Mouse (Mus musculus) intestine, embryonic 14.5 days (tissue): Measurements from ENCODE around the gene Hoxa7. TPM values are rescaled to one million over a fixed set of nuclear protein-coding genes. Genes with fewer than 3 reads are reported as not detected.
A peak's percentile ranks its signal among the peaks of the same experiment; 100 is the strongest.

Experiments
- ATAC-seq: fragments of 200-750 bp; cut with Nextera tagmentation; replicated peaks from 2 replicates; pipeline ENCODE4 v1.8.0; 2017; ENCODE audit warnings: low read depth, moderate number of reproducible peaks, moderate TSS enrichment, moderate library complexity; ENCODE audit not compliant: low FRiP score, low TSS enrichment
- DNase-seq: peaks from one replicate; pipeline ENCODE4 v3.0.0-alpha.2; 2018; ENCODE audit warnings: low spot score
- H3K27ac ChIP-seq: fragments of 300-500 bp; sonication (generic); 2 replicates; pipeline ENCODE4 v1.5.1; 2014; ENCODE audit warnings: low read depth, mild to moderate bottlenecking, control low read depth
- H3K27me3 ChIP-seq: fragments of 300-500 bp; sonication (generic); replicated peaks from 2 replicates; pipeline ENCODE4 v1.6.1; 2014; ENCODE audit warnings: low read length, control low read depth; ENCODE audit not compliant: control insufficient read depth, insufficient read depth
- H3K36me3 ChIP-seq: fragments of 300-500 bp; sonication (generic); 2 replicates; pipeline ENCODE4 v1.6.1; 2014; ENCODE audit warnings: low read length, control low read depth; ENCODE audit not compliant: control insufficient read depth, insufficient read depth
- H3K4me1 ChIP-seq: fragments of 300-500 bp; sonication (generic); replicated peaks from 2 replicates; pipeline ENCODE4 v1.6.1; 2014; ENCODE audit warnings: low read length, control low read depth, mixed read lengths; ENCODE audit not compliant: control insufficient read depth, insufficient read depth
- H3K4me2 ChIP-seq: fragments of 300-500 bp; sonication (generic); 2 replicates; pipeline ENCODE4 v1.6.1; 2014; ENCODE audit warnings: low read length
- H3K4me3 ChIP-seq: fragments of 300-500 bp; sonication (generic); 2 replicates; pipeline ENCODE4 v1.5.1; 2014; ENCODE audit warnings: low read depth, low read length, control low read depth, mixed read lengths
- H3K9ac ChIP-seq: fragments of 300-500 bp; sonication (generic); 2 replicates; pipeline ENCODE4 v1.6.1; 2014; ENCODE audit warnings: mild to moderate bottlenecking, low read length
- H3K9me3 ChIP-seq: fragments of 300-500 bp; sonication (generic); 2 replicates; pipeline ENCODE4 v1.6.1; 2016; ENCODE audit warnings: low read length, control low read depth; ENCODE audit not compliant: control insufficient read depth
- WGBS: fragments of 180-500 bp; shearing (Covaris S2); extraction: QIAGEN DNeasy Blood & Tissue Kit; methylation state at CpG from one replicate; pipeline ENCODE4 v1.1.7; 2014; 5-methylcytosine and 5-hydroxymethylcytosine counted together
- polyA plus RNA-seq: library from polyadenylated mRNA; unstranded; fragments of >200 nt; fragmentation: Nextera tagmentation; extraction: Ambion mirVana; gene quantifications from 2 replicates; pipeline ENCODE4 v1.2.1, GENCODE M21; 2014

Hoxa7 gene
- polyA plus RNA-seq, 1 experiment from 2014 or later, result 9.2 TPM

- Histone ChIP-seq H3K27me3 (peaks cover 95% of the 10 kb centered on the region), H3K9ac (no peak overlapping the region), H3K4me2 (peak overlapping the region; percentile 96; the same call in 1 of the 2 replicates), H3K4me3 (no peak overlapping the region), H3K4me1 (peaks cover 24% of the 10 kb centered on the region; the same call in 1 of the 2 replicates), H3K27ac (no peak overlapping the region), H3K36me3 (no peaks in the 10 kb centered on the region), H3K9me3 (no peaks in the 10 kb centered on the region)
- ATAC-seq (no peak), DNase-seq (no peak)
- WGBS, result 38% methylated on average over 14 of the region's 14 CpGs
These were observed 2.9 kb downstream of the Hoxa7 start for GRCm38 (mm10) chr6:52218643-52219215.

- Histone ChIP-seq H3K4me1 (peaks cover 27% of the 10 kb centered on the region; the same call in 1 of the 2 replicates), H3K4me3 (peak overlapping the region; percentile 50), H3K27me3 (peaks cover 94% of the 10 kb centered on the region), H3K9me3 (no peaks in the 10 kb centered on the region), H3K4me2 (peak overlapping the region; percentile 64), H3K36me3 (no peaks in the 10 kb centered on the region), H3K9ac (peak overlapping the region; percentile 43), H3K27ac (peak overlapping the region; percentile 52)
- DNase-seq (no peak), ATAC-seq (no peak)
- WGBS, result 17% methylated on average over 23 of the region's 23 CpGs
These were observed 3.6 kb downstream of the Hoxa7 start for GRCm38 (mm10) chr6:52217895-52218642.

DNA sequence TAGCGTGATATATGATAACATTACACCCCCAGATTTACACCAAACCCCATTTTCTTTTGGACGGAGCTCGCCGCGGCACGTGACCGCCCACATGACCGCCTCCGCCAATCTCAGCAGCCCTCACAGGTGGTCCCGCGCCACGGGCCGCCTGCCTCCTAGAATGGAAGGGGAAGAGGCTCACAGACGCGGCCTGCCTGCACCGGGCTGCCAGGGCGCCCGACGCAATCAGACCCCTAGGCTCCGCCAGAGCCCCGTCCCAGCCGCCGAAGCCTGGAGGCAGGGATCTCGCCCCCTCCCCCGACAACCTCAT is 4.2 kb downstream of the Hoxa7 start:
- Histone ChIP-seq H3K27ac (peak overlapping the region; percentile 55), H3K9ac (peak overlapping the region; percentile 57), H3K36me3 (no peaks in the 10 kb centered on the region), H3K9me3 (no peaks in the 10 kb centered on the region), H3K4me3 (peak overlapping the region; percentile 50), H3K27me3 (peaks cover 94% of the 10 kb centered on the region), H3K4me1 (peaks cover 31% of the 10 kb centered on the region; the same call in 1 of the 2 replicates), H3K4me2 (peak overlapping the region; percentile 64)
- WGBS, result under 1% methylated on average over 25 of the region's 25 CpGs
- DNase-seq, result peak; percentile 90
- ATAC-seq, result peak; percentile 71

- H3K4me3 ChIP-seq, result peak overlapping the region; percentile 50
- H3K4me1 ChIP-seq, result peaks cover 31% of the 10 kb centered on the region; the same call in 1 of the 2 replicates
- DNase-seq, result no peak
- H3K36me3 ChIP-seq, result no peaks in the 10 kb centered on the region
- ATAC-seq, result 0 out of 2 replicates have a peak, but pooled peaks have one; percentile 14
- H3K4me2 ChIP-seq, result peak overlapping the region; percentile 64
- H3K9ac ChIP-seq, result peak overlapping the region; percentile 57
- no peaks in the 10 kb centered on the region for H3K9me3 ChIP-seq
- peak overlapping the region; percentile 55; the same call in 1 of the 2 replicates for H3K27ac ChIP-seq
- 1% methylated on average over 59 of the region's 60 CpGs for WGBS
- peaks cover 92% of the 10 kb centered on the region for H3K27me3 ChIP-seq
These were observed 4.8 kb downstream of the Hoxa7 start for GRCm38 (mm10) chr6:52216691-52217458.

GRCm38 (mm10) chr6:52215771-52216535 is 5.7 kb downstream of the Hoxa7 start:
- no peak for ATAC-seq
- Histone ChIP-seq H3K27ac (no peak overlapping the region), H3K4me3 (peak overlapping the region; percentile 50), H3K36me3 (no peaks in the 10 kb centered on the region), H3K4me2 (peak overlapping the region; percentile 64), H3K9ac (peak overlapping the region; percentile 57), H3K9me3 (no peaks in the 10 kb centered on the region), H3K4me1 (peaks cover 30% of the 10 kb centered on the region; the same call in 1 of the 2 replicates), H3K27me3 (peaks cover 92% of the 10 kb centered on the region)
- peak; percentile 78 for DNase-seq
- WGBS, result 5% methylated on average over 30 of the region's 30 CpGs

- no peaks in the 10 kb centered on the region for H3K36me3 ChIP-seq
- peaks cover 89% of the 10 kb centered on the region for H3K27me3 ChIP-seq
- ATAC-seq, result no peak
- no peak overlapping the region for H3K9ac ChIP-seq
- no peaks in the 10 kb centered on the region for H3K9me3 ChIP-seq
- no peak overlapping the region for H3K27ac ChIP-seq
- WGBS, result 41% methylated on average over 3 of the region's 3 CpGs
- no peak for DNase-seq
- H3K4me3 ChIP-seq, result no peak overlapping the region
- H3K4me2 ChIP-seq, result peak overlapping the region; percentile 64; the same call in 1 of the 2 replicates
- H3K4me1 ChIP-seq, result peaks cover 25% of the 10 kb centered on the region; the same call in 1 of the 2 replicates
These were observed 6.6 kb downstream of the Hoxa7 start for GRCm38 (mm10) chr6:52215070-52215469.

- Histone ChIP-seq H3K4me2 (0 out of 2 replicates have a peak overlapping the region, but pooled peaks have one; percentile 78), H3K27ac (no peak overlapping the region), H3K9me3 (no peaks in the 10 kb centered on the region), H3K4me3 (0 out of 2 replicates have a peak overlapping the region, but pooled peaks have one; percentile 64), H3K4me1 (peaks cover 23% of the 10 kb centered on the region; the same call in 1 of the 2 replicates), H3K9ac (no peak overlapping the region), H3K27me3 (peaks cover 87% of the 10 kb centered on the region), H3K36me3 (no peaks in the 10 kb centered on the region)
- DNase-seq, result no peak
- WGBS, result 47% methylated on average over 5 of the region's 5 CpGs
- no peak for ATAC-seq
These were observed 7.4 kb downstream of the Hoxa7 start for GRCm38 (mm10) chr6:52214271-52214670.
